Mouse (Mus musculus): Measurements from ENCODE around the gene Mrpl9. TPM values are rescaled to one million over a fixed set of nuclear protein-coding genes. Genes with fewer than 3 reads are reported as not detected.

The Mrpl9 gene
- polyA plus RNA-seq (2016; fragmentation: Nextera tagmentation; extraction: Ambion mirVana) = 64.6 and 67.1 TPM in 2 replicates

- peak; percentile 96 for DNase-seq (ENCODE audit: low spot score)
- Histone ChIP-seq H3K9me3 (no peaks in the 10 kb centered on the region), H3K4me1 (peaks cover 7% of the 10 kb centered on the region; the same call in 1 of the 2 replicates), H3K36me3 (peaks cover 37% of the 10 kb centered on the region), H3K4me3 (peak within 1 kb of the TSS; percentile 97), H3K27ac (peak within 1 kb of the TSS; percentile 94), H3K27me3 (ENCODE audit: insufficient read depth, poor library complexity, severe bottlenecking) (peaks cover 14% of the 10 kb centered on the region)
- under 1% methylated on average over 39 of the region's 39 CpGs for WGBS
These were observed at the start of gene Mrpl9 for GRCm38 (mm10) chr3:94442951-94443596. Mrpl9 (plus strand) TSS chr3:94443318.

GRCm38 (mm10) chr3:94396336-94396735, 46.8 kb upstream of the Mrpl9 start:
- 70% methylated on average over 1 of the region's 1 CpGs for WGBS
- Histone ChIP-seq H3K9me3 (no peaks in the 10 kb centered on the region), H3K4me3 (no peak overlapping the region), H3K27me3 (ENCODE audit: insufficient read depth, poor library complexity, severe bottlenecking) (peaks cover 51% of the 10 kb centered on the region), H3K4me1 (peaks cover 4% of the 10 kb centered on the region), H3K36me3 (no peaks in the 10 kb centered on the region), H3K27ac (no peak overlapping the region)
- DNase-seq (ENCODE audit: low spot score) = peak; percentile 52

- H3K4me3 ChIP-seq = no peak overlapping the region
- peak; percentile 58 for DNase-seq (ENCODE audit: low spot score)
- H3K27me3 ChIP-seq (ENCODE audit: insufficient read depth, poor library complexity, severe bottlenecking) = peaks cover 56% of the 10 kb centered on the region
- H3K4me1 ChIP-seq = peaks cover 4% of the 10 kb centered on the region
- H3K27ac ChIP-seq = no peak overlapping the region
- 77% methylated on average over 4 of the region's 4 CpGs for WGBS
- no peaks in the 10 kb centered on the region for H3K9me3 ChIP-seq
- H3K36me3 ChIP-seq = no peaks in the 10 kb centered on the region
These were observed 46.3 kb upstream of the Mrpl9 start for GRCm38 (mm10) chr3:94396851-94397250.

GRCm38 (mm10) chr3:94398217-94398616, 44.9 kb upstream of the Mrpl9 start, which contains the start of gene Lingo4:
Lingo4 (plus strand) TSS chr3:94398517.
- Histone ChIP-seq H3K36me3 (no peaks in the 10 kb centered on the region), H3K9me3 (no peaks in the 10 kb centered on the region), H3K27ac (no peak within 1 kb of the TSS), H3K27me3 (ENCODE audit: insufficient read depth, poor library complexity, severe bottlenecking) (peaks cover 70% of the 10 kb centered on the region), H3K4me3 (peak within 1 kb of the TSS; percentile 50), H3K4me1 (peaks cover 7% of the 10 kb centered on the region)
- DNase-seq (ENCODE audit: low spot score) = peak; percentile 57
- 73% methylated on average over 6 of the region's 6 CpGs for WGBS

- H3K4me1 ChIP-seq = peaks cover 7% of the 10 kb centered on the region
- DNase-seq (ENCODE audit: low spot score) = peak; percentile 71
- WGBS = 3% methylated on average over 20 of the region's 20 CpGs
- H3K27ac ChIP-seq = no peak overlapping the region
- peak overlapping the region; percentile 50 for H3K4me3 ChIP-seq
- H3K27me3 ChIP-seq (ENCODE audit: insufficient read depth, poor library complexity, severe bottlenecking) = peaks cover 78% of the 10 kb centered on the region
- H3K36me3 ChIP-seq = no peaks in the 10 kb centered on the region
- no peaks in the 10 kb centered on the region for H3K9me3 ChIP-seq
These were observed 44.1 kb upstream of the Mrpl9 start for GRCm38 (mm10) chr3:94398943-94399481.

GRCm38 (mm10) chr3:94399663-94400310, 43.3 kb upstream of the Mrpl9 start:
- Histone ChIP-seq H3K9me3 (no peaks in the 10 kb centered on the region), H3K4me3 (no peak overlapping the region), H3K27me3 (ENCODE audit: insufficient read depth, poor library complexity, severe bottlenecking) (peaks cover 86% of the 10 kb centered on the region), H3K27ac (no peak overlapping the region), H3K4me1 (peaks cover 7% of the 10 kb centered on the region), H3K36me3 (no peaks in the 10 kb centered on the region)
- 43% methylated on average over 5 of the region's 5 CpGs for WGBS
- no peak for DNase-seq (ENCODE audit: low spot score)

GRCm38 (mm10) chr3:94402451-94402850, 40.7 kb upstream of the Mrpl9 start:
- Histone ChIP-seq H3K36me3 (no peaks in the 10 kb centered on the region), H3K27ac (no peak overlapping the region), H3K9me3 (no peaks in the 10 kb centered on the region), H3K4me1 (peaks cover 7% of the 10 kb centered on the region), H3K4me3 (no peak overlapping the region), H3K27me3 (ENCODE audit: insufficient read depth, poor library complexity, severe bottlenecking) (peaks cover 84% of the 10 kb centered on the region)
- no peak for DNase-seq (ENCODE audit: low spot score)
- 40% methylated on average over 8 of the region's 8 CpGs for WGBS

- H3K27me3 ChIP-seq (ENCODE audit: insufficient read depth, poor library complexity, severe bottlenecking) = peaks cover 63% of the 10 kb centered on the region
- no peak overlapping the region for H3K4me3 ChIP-seq
- 0 out of 2 replicates have a peak, but pooled peaks cover 3% of the 10 kb centered on the region for H3K4me1 ChIP-seq
- H3K9me3 ChIP-seq = no peaks in the 10 kb centered on the region
- H3K27ac ChIP-seq = no peak overlapping the region
- no peaks in the 10 kb centered on the region for H3K36me3 ChIP-seq
- WGBS = 16% methylated on average over 7 of the region's 7 CpGs
- no peak for DNase-seq (ENCODE audit: low spot score)
These were observed 38.6 kb upstream of the Mrpl9 start for GRCm38 (mm10) chr3:94404366-94405054.

- Histone ChIP-seq H3K9me3 (no peaks in the 10 kb centered on the region), H3K27ac (no peak overlapping the region), H3K4me3 (no peak overlapping the region), H3K36me3 (no peaks in the 10 kb centered on the region), H3K4me1 (0 out of 2 replicates have a peak, but pooled peaks cover 3% of the 10 kb centered on the region), H3K27me3 (ENCODE audit: insufficient read depth, poor library complexity, severe bottlenecking) (peaks cover 53% of the 10 kb centered on the region)
- whole genome bisulfite sequencing = 67% methylated on average over 4 of the region's 4 CpGs
- no peak for DNase-seq (ENCODE audit: low spot score)
These were observed 37.6 kb upstream of the Mrpl9 start for GRCm38 (mm10) chr3:94405561-94405960.

- peak overlapping the region; percentile 65 for H3K27ac ChIP-seq
These were observed 30.6 kb upstream of the Mrpl9 start for GRCm38 (mm10) chr3:94412530-94412929.

GRCm38 (mm10) chr3:94413031-94413679, 30.0 kb upstream of the Mrpl9 start, which contains the start of gene Tdrkh:
Tdrkh (plus strand) TSS chr3:94413273.
- DNase-seq (ENCODE audit: low spot score) = peak; percentile 98
- Histone ChIP-seq H3K27ac (peak within 1 kb of the TSS; percentile 65), H3K27me3 (ENCODE audit: insufficient read depth, poor library complexity, severe bottlenecking) (0 out of 2 replicates have a peak, but pooled peaks cover 4% of the 10 kb centered on the region), H3K4me3 (peak within 1 kb of the TSS; percentile 69), H3K9me3 (no peaks in the 10 kb centered on the region), H3K36me3 (no peaks in the 10 kb centered on the region), H3K4me1 (peaks cover 14% of the 10 kb centered on the region)
- WGBS = 11% methylated on average over 52 of the region's 52 CpGs

More at GRCm38 (mm10) chr3:94412530-94412929, 30.6 kb upstream of the Mrpl9 start:
- Histone ChIP-seq H3K27me3 (ENCODE audit: insufficient read depth, poor library complexity, severe bottlenecking) (peaks cover 4% of the 10 kb centered on the region; the same call in 1 of the 2 replicates), H3K4me3 (peak overlapping the region; percentile 69), H3K4me1 (peaks cover 14% of the 10 kb centered on the region), H3K9me3 (no peaks in the 10 kb centered on the region), H3K36me3 (no peaks in the 10 kb centered on the region)
- DNase-seq (ENCODE audit: low spot score) = no peak
- WGBS = 13% methylated on average over 25 of the region's 25 CpGs

- no peak overlapping the region for H3K4me3 ChIP-seq
- WGBS = 54% methylated on average over 2 of the region's 2 CpGs
- no peak overlapping the region for H3K27ac ChIP-seq
- no peak for DNase-seq (ENCODE audit: low spot score)
- no peaks in the 10 kb centered on the region for H3K27me3 ChIP-seq (ENCODE audit: insufficient read depth, poor library complexity, severe bottlenecking)
- H3K4me1 ChIP-seq = no peaks in the 10 kb centered on the region
- no peaks in the 10 kb centered on the region for H3K36me3 ChIP-seq
- no peaks in the 10 kb centered on the region for H3K9me3 ChIP-seq
These were observed 12.1 kb upstream of the Mrpl9 start for GRCm38 (mm10) chr3:94430980-94431379.
